Mouse (Mus musculus) liver (tissue): ENCODE measurements around the gene Borcs7.

Source experiments
- DNase-seq: peaks from one replicate; pipeline ENCODE4 v3.0.0-alpha.2; 2020; ENCODE audit warnings: mixed read lengths

Borcs7 gene

GRCm38 (mm10) chr19:46689460-46690372, at the start of gene Borcs7:
TSS of gene Borcs7 (plus strand) at chr19:46689906.
- peak; percentile 85 for DNase-seq

- DNase-seq: no peak
Observed at GRCm38 (mm10) chr19:46640780-46641179, 48.9 kb upstream of the Borcs7 start.

GRCm38 (mm10) chr19:46641420-46642085, 48.2 kb upstream of the Borcs7 start:
- peak; percentile 48 for DNase-seq

GRCm38 (mm10) chr19:46642136-46642753, 47.5 kb upstream of the Borcs7 start:
- no peak for DNase-seq

- no peak for DNase-seq
Observed at GRCm38 (mm10) chr19:46643236-46643635, 46.5 kb upstream of the Borcs7 start.

- no peak for DNase-seq
Observed at GRCm38 (mm10) chr19:46644343-46644792, 45.3 kb upstream of the Borcs7 start.

GRCm38 (mm10) chr19:46644793-46645602, 44.7 kb upstream of the Borcs7 start:
- no peak for DNase-seq

GRCm38 (mm10) chr19:46646041-46646481, 43.6 kb upstream of the Borcs7 start:
- DNase-seq: no peak

- DNase-seq: no peak
Observed at GRCm38 (mm10) chr19:46647254-46647653, 42.5 kb upstream of the Borcs7 start.

- DNase-seq: no peak
Observed at GRCm38 (mm10) chr19:46647850-46648249, 41.9 kb upstream of the Borcs7 start.

- DNase-seq: no peak
Observed at GRCm38 (mm10) chr19:46648565-46648964, 41.1 kb upstream of the Borcs7 start.

- no peak for DNase-seq
Observed at GRCm38 (mm10) chr19:46653188-46653587, 36.5 kb upstream of the Borcs7 start.

GRCm38 (mm10) chr19:46653616-46654235, 36.0 kb upstream of the Borcs7 start:
- DNase-seq: no peak

GRCm38 (mm10) chr19:46655626-46656025, 34.1 kb upstream of the Borcs7 start:
- DNase-seq: no peak

- no peak for DNase-seq
Observed at GRCm38 (mm10) chr19:46656151-46656840, 33.4 kb upstream of the Borcs7 start.

GRCm38 (mm10) chr19:46657339-46658020, 32.2 kb upstream of the Borcs7 start:
- peak; percentile 53 for DNase-seq

- DNase-seq: no peak
Observed at GRCm38 (mm10) chr19:46658348-46658747, 31.4 kb upstream of the Borcs7 start.

- no peak for DNase-seq
Observed at GRCm38 (mm10) chr19:46658851-46659250, 30.9 kb upstream of the Borcs7 start.

GRCm38 (mm10) chr19:46661511-46661910, 28.2 kb upstream of the Borcs7 start:
- DNase-seq: no peak

GRCm38 (mm10) chr19:46662214-46662613, 27.5 kb upstream of the Borcs7 start:
- no peak for DNase-seq

- DNase-seq: no peak
Observed at GRCm38 (mm10) chr19:46662784-46663183, 26.9 kb upstream of the Borcs7 start.
